Mouse (Mus musculus) mesoderm, embryonic 11.5 days (tissue): ENCODE data around the gene Slc41a3.

Source experiments
- DNase-seq: peaks from one replicate; pipeline ENCODE4 v3.0.0-alpha.2; 2012; ENCODE audit warnings: low read depth, low spot score

Slc41a3 gene

DNA sequence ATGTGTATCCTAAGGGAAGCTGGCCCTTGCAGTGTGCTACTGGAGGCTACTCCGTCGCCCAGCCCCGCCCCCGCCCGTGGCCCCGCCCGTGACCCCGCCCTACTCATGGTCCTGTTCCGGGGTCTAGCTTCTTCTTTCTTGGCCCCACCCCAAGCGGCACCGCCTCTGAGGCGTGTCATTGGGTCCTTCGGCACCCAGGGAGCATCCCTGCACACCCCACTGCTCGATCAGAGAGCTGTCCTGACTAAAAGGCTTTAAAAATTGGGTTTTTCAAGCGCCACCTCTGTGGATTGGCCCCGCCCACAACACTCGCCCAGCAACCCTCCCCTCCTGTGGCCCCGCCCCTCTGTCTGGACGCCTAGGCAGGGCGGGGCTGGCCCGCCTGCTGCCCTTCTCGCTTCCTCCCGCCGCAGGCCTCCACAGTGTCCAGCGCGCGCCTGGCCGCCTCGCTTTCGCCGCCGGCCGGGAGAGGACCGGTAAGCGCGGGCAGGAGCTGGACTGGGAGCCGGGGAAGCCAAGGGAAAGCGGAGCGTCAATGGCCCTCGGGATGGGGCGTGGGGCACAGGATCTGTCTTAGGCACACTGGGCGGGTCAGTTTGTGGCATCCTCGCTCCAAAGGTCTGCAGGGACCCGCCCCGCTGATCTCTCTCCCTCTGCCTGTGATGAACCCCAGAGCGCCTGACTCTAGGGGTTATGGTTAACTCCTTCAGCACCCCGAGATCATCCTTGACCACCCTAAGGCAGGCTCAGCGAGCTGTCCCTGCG is at the start of gene Slc41a3:
Slc41a3 (plus strand) TSS at position 193 of the 765 bp plus-strand sequence.
- DNase-seq, result peak; percentile 86

DNA sequence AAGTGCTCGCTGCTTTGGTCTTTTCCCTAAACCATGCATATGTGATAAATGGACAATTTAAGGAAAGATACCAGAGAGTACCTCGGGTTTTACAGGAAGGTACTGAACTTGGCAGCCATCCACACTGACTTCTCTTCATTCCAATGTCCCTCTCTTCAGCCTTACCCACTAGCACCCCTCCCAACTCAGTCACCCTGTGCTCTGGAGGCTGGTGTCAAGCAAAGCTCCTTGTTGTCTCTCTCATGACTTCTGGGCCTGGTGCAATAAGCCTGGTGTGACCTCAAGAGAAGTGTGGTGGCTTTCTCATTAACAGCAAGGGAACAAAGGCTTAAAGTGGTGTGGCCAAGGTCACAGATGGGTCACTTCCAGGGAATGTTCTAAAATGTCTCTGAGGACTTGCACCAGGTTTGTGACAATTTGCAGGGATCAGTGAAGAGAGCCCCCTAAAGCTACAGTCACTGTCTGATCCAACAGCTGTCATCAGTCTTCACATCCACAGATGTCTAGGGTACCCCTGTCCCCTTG is 47.9 kb upstream of the Slc41a3 start:
- no peak for DNase-seq

DNA sequence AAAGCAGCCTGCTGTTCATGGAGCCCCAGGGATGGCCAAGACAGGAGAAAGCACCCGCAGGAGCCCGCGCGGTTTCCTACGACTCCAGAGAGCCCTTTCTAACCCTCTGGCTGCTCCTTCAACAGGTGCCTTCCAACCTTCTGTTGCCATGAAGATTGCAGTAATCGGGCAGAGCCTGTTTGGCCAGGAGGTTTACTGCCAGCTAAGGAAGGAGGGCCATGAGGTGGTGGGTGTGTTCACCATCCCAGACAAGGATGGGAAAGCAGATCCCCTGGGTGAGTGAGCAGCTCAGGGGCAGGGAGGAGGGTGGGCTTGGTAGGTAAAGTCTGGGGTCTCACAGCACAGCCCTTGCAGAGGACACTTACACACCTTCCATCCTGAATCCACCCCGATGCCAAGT is 47.4 kb upstream of the Slc41a3 start:
- DNase-seq, result no peak

DNA sequence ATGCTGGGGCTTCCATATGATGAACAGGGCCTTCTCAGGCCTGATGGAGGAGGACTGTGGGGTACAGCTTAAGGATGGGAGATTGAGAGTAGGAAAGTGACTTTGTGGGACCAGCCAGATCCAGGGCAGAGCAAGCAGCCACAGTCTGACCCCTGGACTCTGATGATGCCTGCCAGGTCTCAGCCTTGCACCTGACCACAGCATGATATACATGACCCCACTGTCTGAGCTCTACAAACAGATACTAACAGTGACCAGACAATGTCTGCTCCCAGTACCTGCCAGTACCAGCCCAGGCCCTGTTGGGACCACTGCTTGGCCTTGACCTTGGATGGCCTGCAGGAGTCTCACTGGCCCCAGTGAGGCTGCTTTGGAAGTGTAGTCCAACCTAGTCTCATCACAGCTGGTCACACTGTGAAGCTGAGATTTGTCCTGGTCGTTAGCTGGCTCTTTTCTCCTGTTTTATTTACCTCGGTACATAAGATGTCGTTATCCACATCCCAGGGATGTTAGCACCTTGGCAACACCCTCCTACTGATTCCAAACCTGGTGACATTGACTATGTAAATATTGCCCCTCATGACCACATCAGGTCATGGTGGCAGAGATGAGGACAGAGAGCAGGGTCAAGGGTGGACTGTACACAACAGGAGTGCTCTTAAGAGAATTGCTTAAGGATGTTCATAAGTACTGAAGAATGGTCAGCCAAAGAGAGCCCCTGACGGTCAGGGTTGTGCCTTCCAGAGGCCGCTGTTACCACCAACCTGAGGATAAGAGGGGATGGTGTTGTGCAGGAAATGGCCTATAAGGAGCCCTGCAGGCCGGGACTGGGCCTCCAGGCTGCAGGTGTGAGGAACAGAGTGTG is 46.5 kb upstream of the Slc41a3 start:
- DNase-seq, result no peak

DNA sequence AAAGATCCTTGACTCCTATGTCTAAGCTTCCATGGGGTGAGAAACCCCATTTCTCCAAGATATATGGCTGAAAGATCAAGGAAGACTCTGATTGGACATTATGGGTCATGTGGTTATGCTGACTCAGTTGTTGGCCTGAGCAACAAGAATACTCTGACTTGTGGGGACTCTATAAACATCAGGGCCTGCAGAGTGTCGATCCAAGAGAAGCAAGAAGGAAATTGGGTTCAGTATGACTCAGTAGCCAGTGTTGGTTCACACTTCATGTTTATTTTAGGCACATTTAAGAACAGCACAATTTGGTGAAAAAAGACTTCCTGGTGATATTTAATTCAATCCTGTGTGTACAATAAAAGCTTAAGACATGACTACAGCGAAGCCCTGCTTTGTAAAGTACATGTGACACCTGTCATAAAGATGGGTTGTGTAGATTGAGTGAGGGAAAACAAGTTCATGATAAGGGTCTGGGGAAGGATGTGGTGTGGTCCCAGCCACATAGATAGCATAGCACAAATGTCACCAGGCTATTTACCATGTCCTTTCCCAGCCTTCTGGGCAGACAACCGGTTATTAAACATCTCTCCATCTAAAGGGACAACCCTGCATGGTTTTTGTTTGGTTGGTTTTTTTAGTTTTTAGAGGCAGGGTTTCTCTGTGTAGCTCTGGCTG is 44.0 kb upstream of the Slc41a3 start:
- DNase-seq, result no peak

DNA sequence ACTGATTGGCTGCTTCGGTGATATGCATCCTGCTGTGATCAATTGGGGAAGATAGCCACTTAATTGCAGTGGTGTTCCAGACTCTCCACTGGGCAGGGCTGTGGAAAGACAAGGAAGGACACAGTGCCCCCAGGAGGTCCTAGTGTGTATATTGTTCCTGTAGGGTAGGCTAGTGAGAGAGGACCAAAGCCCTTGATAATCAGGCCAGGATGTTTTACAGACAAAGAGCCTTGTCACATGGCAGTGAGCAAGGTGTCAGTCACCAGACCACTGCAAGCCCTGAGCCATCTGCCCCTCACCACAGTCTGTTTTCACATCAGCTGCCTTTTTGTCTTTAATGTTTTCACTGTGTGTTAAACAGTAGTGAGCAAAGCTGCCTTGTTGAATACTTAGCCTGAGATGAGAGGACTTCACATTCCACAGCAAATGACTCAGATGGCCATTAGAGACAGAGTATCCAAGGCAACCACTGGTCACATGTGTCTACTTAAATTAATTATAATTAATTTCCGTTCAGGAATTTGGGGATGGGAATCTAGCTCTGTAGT is 43.2 kb upstream of the Slc41a3 start:
- peak; percentile 25 for DNase-seq

DNA sequence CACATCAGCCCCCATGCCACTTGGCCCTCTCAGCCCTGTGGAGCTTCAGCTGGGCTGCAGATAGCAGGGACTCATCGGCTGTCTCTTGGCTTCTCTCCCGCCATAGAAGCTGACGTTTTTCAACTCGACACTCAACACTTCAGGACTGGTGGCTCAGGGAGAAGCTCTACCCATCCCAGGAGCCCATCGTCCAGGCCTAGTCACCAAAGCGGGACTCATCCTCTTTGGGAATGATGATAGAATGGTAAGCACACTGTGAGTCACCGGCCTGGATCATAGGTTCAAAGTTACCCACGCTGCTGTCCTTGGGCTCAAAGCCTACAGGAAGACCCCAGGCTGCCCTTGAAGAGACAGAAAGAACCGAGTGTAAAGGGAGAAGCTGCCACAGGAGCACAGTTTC is 40.3 kb upstream of the Slc41a3 start:
- DNase-seq, result no peak

DNA sequence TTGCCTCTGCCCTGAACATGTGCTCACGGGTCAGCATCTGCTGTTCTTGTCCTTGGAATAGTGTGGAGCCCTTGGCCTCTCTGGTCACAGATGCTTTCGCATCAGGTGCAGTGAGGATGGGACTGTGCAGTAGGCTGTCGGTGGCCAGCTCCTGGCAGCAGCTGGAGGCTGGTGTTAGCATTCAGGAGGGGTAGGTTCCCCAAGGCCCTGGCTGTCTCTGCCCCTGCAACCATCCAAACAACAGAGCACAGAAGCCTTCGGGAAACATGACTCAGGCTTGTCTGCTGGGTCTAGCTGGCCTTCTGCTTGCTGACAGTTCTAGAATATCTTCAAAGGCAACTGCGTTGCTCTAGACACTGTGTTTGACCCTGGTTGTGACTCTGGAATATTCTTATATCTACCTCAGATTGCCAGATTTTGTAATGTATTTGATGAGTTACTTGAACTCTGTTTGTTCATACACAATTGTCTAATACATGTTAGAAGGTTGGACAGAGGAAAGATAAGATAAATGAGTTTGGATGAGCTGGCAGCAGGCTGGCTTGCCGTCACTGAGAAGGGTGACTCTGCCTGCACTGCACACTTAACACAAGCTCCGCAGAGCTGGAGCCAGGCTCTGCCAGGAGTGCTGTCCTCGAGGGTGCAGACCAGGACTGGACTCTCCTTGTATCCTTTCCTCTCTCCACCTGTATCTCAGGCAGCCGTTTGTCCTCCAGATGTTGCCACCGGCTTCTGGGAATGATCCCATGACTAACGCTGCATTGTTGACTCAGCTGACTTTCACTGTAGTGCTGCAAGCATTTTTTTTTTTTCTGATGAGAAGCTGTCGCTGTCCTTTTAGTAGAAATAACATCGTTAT is 38.9 kb upstream of the Slc41a3 start:
- no peak for DNase-seq

DNA sequence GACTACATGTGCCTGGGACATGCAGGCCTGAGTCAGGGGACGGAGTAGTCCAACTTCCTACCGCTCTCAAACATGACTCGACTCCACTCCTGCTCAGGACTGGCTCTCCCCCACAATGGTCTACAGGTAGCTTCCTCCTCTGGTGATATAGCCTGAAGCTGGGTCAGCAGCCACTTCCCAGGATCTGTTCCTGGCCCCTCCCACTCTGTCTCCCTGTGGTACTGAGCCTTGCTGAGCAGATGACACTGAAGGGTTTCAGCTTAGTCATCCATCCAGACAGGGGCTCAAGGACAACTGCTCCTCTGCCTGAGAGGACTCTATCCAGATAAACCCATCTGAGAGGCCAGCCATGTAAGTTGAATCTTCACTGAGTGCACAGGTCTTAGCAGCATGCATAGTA is 37.0 kb upstream of the Slc41a3 start:
- DNase-seq, result no peak

DNA sequence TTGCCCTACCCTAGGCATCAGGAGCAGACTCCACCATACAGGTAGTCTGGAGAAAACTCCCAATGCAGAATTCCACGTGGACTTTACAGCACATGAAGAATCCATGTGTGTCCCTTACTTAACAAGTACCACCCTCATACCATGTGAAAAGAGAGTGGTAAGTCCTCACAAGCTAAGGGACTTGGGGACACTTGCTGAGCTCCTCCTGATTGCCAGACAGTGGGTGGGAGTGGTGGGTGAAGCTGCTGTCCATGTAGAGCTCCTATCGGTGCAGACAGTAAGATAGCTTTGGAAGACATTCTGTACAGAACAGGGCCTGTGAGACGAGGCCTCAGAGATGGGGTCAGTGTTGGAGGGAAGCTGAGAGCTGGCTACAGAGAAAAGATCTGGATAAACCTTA is 36.6 kb upstream of the Slc41a3 start:
- no peak for DNase-seq

DNA sequence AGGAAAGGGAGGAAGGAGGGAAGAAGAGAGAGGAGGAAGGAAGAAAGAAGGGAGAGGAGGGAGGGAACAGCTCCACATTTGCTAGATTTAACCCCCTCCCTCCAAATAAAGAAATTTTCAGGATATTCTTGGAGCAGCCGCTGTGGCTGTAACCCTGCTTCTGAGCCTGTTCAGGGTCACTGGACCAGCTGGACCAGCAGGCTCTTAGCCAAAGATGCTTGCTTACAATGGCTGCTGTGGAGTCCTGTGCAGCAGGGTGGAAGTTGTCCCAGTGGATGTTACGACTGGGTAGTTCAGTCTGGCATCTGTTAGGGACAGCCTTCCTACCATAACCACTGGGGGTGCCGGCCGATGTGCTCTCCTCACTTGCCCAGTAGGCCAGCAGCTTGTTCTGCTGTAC is 35.8 kb upstream of the Slc41a3 start:
- DNase-seq, result no peak

DNA sequence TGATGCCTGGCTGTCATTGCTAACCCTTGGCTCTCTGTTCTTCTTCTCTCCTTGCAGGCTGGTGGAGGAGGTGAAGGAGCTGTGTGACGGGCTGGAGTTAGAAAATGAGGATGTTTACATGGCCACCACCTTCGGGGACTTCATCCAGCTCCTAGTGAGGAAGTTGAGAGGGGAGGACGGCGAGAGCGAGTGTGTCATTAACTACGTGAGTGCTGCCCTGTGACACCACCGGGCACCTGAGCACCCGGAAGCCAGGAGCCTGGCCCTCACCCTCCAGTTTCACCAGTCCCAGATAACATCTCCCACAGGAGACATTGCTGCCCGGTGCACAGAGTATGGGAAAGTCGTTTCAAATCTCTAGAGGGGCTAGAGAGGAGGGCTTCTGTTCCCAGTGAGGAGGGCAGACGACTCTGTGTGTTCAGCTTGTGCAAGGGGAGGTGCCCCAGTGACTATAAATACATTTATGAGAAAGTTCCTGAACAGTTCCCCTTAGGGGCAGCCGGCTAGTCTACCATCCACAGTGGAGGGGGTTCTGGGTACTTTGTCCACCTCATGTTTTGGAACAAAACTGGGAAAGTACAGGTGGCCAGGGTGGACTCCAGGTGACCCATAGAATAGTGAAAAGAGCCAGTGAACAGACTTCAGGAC is 34.7 kb upstream of the Slc41a3 start:
- no peak for DNase-seq

DNA sequence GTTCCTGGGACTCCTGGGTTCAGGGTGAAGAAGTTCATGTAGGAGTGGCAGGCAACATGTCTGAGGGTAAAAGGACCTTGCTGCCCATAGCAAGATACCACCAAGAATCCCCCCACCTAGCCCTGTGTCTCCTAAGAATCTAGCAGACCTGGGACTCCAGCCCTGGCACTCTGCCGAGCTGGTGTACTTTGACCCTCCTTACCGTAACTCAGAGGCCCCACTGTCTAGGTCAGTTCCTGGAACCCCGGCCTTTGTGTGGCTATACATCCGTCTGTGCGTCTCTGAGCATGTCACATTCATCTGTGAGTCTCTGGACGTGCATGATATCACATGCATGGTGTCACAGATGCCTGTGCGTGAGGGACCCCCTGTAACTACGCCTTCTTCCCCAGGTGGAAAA is 34.1 kb upstream of the Slc41a3 start:
- no peak for DNase-seq

DNA sequence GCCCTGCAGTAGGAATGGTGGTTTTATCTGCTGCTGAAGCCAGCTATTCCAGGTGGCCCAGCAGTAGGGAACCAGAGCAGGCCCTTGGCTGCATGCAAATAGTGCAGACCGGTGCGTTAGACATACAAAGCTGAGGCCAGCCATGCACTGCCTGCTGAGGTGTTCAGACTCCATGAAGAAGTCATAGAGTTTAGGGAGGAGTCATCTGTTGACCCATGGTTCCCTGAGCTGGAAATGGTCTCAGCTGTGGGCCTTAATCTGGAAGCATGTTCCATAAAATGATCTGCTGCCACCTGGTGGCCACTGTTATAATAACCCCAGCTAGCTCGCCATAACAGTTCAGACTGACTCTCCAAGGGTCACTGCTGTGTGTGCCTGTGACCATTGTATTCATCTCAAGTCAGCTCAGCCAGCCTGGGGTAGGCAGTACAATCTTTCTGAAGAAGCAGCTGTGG is 29.2 kb upstream of the Slc41a3 start:
- peak; percentile 82 for DNase-seq

DNA sequence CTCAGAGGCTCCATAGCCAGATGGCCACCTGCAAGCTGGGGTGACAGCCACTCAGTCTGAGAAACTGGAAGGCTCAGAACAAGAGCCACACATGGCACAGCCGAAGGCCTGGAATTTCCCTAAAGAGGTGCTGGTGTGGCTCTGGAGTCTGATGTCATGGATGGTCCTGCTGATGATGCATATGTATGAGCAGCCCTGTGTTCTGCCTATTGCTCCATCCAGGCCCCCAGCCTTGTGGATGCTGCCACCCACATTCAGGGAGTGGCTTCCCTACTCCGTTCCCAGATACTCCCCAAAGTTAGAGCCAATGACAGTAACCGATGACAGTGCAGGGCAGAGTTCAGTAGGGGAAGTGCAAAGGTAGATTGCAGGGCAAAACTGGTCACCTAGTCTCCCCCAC is 26.4 kb upstream of the Slc41a3 start:
- no peak for DNase-seq

DNA sequence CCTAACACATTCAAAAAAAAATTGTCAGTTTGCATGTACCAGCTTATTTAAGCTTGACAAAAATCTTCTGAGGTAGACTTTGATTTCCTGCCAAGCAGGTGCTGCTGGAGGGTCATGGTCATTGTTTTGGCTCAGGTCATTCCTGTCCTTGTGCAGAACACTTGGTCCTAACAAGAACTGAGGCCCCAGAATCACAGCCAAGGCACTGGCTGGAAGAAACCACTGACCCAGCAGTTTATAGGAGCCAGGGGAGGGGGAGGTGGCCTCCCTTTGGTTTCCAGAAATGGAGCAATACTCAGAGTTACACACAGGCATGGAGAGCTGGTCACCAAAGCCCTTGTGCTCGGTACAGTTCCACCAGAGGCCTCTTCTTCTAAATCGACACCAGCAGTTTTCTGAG is 22.2 kb upstream of the Slc41a3 start:
- DNase-seq, result no peak

DNA sequence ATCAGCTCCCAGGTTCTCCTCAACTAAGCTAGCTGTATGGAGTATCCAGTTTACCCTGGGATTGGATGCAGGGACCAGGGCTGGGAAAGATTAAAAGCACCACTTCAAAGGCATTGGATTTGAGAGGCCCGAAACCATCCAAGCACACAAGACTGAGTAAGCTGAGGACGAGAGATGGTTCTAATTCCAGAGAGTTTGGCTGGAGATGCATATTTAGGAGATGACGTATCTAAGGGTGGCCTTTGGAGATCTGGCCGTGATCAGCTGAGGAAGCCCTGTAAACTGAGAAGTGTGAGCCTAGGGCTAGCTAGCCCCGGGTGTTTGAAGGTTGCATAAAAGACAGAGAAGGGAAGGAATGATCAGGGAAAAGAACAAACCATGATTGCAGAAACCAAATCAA is 16.4 kb upstream of the Slc41a3 start:
- DNase-seq, result no peak

DNA sequence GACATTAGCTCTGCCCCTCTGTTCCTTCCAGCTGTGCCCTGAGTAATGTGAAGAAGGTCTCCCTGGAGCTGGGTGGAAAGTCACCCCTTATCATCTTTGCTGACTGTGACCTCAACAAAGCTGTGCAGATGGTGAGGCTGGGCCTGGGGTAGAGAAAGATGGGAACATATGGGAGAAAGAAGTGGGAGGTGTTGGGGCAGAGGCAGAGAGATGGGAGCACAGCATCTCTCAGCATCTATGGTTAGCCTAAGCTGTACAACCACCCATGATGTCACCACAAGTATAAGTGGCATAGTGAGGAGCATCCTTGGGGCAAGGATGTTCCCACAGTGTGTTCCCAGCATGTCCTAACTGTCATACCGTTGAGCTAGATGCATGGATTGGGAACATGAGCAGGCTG is 13.8 kb upstream of the Slc41a3 start:
- DNase-seq, result no peak

DNA sequence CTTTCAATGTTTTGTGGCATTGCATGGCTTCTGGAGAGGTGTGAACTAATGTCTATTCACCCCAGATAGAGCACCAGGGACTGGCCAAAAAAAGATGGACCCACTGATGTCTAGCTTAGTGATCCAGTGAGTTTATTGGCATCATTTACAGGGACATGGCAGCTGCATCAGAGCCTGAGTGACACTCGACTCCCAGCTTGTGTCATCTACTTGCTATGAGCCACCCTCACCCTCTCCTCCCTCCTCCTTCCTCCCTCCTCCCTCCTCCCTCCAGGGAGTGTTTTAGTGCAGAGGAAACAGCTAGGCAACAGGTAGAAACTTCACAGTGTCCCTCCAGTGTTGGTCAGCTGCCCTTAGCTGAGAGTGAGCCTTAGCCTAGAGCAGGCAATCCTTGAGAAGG is 9.6 kb upstream of the Slc41a3 start:
- DNase-seq, result no peak

DNA sequence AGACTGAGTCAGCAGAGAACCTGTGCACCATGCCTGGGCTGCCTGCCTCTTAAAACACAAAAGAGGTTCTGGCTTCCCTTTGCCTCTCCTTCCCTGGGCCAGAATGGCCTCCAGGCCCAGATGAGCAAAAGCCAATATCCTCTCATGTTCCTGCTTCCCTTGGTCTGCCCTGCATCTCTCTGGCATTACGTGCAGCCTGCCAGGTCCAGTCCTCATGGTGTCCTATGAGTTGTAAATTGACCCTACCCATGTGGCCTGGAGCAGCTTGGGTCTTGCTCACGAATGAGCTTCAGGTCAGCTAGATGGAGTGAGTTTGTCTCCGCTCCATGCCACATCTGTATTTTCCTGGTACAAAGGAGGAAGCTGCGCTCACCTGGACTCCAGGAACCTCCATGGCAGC is 7.5 kb upstream of the Slc41a3 start:
- DNase-seq, result no peak
